Mouse (Mus musculus) adrenal gland, postnatal 36 days (tissue): ENCODE data around the gene Lonrf2. TPM values are rescaled to one million over a fixed set of nuclear protein-coding genes. Genes with fewer than 3 reads are reported as not detected.

Experiments used
- DNase-seq, 2 experiments: peaks; one replicate each; pipeline ENCODE4 v3.0.0; 2021; ENCODE audit warnings: mixed read lengths in 1 of 2
- long read RNA-seq, 2 experiments: library from polyadenylated mRNA; stranded (forward); transcript quantifications; one replicate each; pipeline ENCODE4 v2.0.0; 2021; ENCODE audit warnings: borderline sequencing depth in 2 of 2
- total RNA-seq, 2 experiments: library from RNA; stranded (reverse); gene quantifications; 2 replicates each; pipeline ENCODE4 v1.2.3; 2021

Lonrf2 gene
- 1 to 10 TPM; 4.7 to 5.1 TPM for total RNA-seq
- long read RNA-seq, experiment 1, partial matches to known transcripts = 0 of 2 reads
- long read RNA-seq, experiment 1, other reads (novel, unspliced or antisense) = 1 of 2 reads
- long read RNA-seq, experiment 2, full-length matches to known transcripts = 1 of 1 reads
- long read RNA-seq, experiment 2, partial matches to known transcripts = 0 of 1 reads
- long read RNA-seq, experiment 2, other reads (novel, unspliced or antisense) = 0 of 1 reads

DNA sequence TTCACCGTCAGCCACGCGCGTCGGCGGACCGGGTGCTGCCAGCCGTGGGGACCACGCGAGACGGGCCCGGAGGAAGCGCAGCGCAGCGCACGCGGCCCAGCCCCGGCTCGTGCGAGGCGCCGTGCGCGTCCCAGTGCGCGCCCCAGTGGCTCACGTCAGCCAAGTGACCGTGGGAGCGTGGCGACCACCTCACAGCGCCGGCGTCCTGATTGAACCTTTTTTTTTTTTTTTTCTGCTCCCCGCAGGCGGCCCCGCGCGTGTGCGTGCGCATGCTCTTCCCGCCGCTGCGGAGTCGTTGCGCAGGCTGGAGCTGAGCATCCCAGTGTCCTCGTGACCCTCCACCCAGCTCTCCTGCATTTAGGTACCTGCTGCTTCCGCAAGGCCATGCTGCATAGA lies at the start of gene Lonrf2:
Lonrf2 (minus strand) TSS at position 235 of the 396 bp plus-strand sequence.
- peak; percentile 10 to 28 for DNase-seq

DNA sequence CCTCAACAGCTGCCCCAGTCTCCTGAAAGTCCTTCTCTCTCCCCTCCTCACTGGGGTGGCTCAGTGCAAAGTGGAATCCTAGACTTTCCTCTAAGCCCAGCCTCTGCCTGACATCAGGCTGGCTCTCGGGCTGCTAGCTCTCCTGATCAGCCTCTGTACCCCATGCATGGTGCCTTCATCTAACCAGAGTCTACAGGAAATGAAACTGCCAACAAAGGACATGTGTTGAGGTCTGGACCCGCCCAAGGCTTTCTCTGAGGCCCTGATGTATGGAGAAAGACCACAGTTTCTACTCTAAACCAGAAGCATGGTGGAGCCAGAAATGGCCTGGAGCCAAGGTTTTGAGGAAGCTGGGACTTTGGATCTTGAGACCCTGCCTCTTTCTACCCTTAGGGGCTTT lies 49.4 kb upstream of the Lonrf2 start:
- DNase-seq = no peak

GRCm38 (mm10) chr1:38883766-38884165 lies 47.3 kb upstream of the Lonrf2 start:
- no peak for DNase-seq

GRCm38 (mm10) chr1:38882746-38883145 lies 46.2 kb upstream of the Lonrf2 start:
- DNase-seq = no peak

- peak; percentile 7 to 34 for DNase-seq
These were observed 44.9 kb upstream of the Lonrf2 start for GRCm38 (mm10) chr1:38881366-38881765.

GRCm38 (mm10) chr1:38876671-38877382 lies 40.3 kb upstream of the Lonrf2 start:
- no peak for DNase-seq

GRCm38 (mm10) chr1:38873911-38874310 lies 37.4 kb upstream of the Lonrf2 start:
- DNase-seq = no peak

- DNase-seq = no peak
These were observed 35.3 kb upstream of the Lonrf2 start for GRCm38 (mm10) chr1:38871834-38872233.

DNA sequence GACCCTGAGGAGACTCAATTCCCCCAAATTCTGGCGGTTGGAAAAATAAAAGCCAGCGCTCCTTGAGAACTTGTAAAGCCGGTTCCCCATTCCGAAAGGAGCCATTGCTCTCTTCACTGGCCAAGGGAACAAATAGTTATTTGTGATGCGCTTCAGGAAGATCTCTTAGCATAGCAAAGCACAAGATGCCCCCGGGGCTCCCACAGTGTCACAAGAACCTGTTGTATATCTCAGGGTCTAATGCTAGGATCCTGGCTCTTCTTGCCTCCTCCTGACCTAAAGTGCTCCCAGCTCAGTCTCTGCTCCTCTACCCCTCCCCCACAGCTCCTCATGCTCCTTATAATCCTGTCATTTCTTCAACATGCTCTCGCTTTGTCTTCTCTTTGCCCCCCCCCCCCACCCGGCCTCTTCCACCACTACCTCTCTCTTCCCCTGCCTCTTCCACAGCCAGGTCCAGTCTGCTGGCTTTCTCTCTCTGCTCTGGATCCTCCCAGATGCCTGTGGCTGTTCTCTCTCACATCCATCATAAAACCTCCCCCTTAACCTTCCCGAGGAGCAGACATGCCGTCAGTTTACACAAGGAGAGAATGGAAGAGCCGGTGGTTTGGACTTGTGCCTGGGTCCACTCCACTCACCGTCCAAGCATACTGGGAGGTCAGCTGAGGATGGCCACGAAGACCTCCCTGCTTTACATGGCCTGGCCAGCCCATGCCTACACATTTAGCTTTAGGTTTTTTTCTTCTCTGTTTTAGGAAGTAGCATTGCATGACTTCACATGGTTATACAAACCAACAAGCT lies 33.1 kb upstream of the Lonrf2 start:
- DNase-seq = no peak

GRCm38 (mm10) chr1:38866242-38866641 lies 29.7 kb upstream of the Lonrf2 start:
- DNase-seq = no peak

DNA sequence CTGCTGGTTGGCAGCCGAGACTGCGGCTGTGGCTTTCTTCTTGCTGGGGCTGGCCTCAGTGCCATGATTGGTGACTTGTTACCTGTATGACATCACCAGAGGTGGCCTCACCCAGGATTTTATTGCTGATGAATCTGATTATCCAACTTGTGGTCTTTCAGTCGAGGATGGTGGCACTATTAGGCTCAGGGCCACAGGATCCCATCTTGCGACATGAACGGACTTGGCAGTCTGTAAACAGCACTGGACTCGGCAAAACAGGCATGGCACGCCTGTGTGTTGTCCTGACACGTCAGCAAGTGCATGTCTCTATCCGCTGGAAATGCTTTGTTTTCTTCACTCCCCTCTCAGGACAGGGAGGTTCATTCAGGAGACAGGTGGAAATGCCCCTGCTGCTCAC lies 27.8 kb upstream of the Lonrf2 start:
- no peak for DNase-seq

- DNase-seq = peak; percentile 47 to 62
These were observed 25.7 kb upstream of the Lonrf2 start for GRCm38 (mm10) chr1:38862213-38862612.

DNA sequence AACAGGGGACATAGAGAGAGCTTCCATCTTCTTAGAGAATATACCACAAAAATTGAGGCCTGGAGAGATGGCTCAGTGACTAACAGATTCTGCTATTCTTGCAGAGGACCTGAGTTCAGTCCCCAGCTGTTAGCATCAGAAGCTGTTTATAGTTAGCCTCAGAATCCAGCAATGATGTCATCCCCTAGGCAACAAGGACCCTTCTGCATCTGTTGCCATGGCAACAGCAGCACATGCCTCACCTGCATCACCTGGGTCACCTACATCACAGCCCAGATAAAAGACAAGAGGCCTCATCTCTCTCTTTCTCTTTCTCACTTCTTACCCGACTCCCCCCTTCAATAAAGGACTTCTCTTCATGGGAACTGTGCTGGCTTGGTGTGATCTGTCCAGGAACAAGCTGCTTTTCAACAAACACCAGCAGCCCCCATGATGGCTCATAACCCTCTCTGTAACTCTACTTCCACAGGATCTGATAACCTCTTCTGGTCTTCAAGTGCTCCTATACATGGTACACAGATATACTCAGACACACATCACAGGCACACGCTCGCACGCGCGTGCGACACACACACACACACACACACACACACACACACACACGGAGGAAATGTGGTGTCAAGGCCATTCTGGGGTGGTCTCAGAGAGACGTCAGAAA lies 24.5 kb upstream of the Lonrf2 start:
- no peak for DNase-seq

DNA sequence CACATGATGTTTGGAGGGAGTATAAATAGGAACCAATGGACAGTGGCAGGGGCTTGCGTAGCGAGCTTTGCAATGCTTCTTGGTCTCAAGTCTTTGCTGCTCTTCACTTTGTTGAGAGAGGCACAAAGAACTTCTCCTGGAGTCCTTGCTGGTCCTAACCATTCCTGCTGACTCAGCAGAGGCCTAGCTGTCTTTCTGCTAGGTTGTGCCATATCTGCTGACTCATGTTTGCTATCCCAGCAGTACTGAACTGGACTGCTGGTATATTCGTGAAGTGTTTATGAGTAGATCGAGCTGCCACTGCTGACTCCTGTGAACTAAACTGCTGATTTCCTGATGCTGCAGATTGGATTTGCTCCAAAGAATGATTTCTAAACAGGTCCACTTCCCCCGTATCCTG lies 23.7 kb upstream of the Lonrf2 start:
- DNase-seq = peak in 1 of 2 experiments; percentile 24

DNA sequence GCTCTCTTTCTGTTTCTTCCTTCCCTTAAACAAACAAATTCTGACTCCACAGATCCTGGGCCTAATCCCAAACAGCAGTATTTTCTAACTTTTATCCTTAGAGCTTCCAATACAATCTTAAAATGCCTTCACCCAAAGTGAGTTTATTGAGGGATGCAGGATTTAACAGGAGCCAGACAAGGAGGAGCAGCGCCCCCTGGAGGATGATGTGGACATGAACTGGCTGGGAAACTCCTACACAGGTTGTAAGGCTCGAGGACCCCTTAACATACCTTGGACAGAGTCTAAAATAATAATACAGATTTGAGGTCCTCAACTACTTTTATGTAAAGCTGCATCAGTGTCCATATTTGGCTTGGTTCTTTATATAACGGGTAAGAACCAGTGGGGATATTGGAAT lies 19.7 kb upstream of the Lonrf2 start:
- DNase-seq = peak; percentile 55 to 69

DNA sequence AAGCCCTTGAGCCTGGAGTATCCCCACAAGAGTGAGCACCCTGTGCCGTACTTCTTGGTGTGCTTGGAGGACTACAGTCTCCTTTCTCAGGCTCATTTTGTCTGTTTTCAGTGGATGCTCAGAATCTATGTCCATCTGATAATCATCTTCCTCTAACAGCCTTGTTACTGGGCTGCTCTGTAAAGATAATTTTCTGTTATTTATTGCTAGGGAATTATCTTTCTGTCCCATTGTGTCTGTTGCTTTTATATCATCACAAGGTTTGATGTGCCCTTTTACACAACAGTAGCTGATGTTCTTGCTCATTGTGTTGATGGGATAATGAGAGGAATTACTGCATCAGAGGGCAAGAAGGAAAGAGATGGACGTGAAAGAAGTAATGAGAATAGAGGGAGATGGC lies 15.7 kb upstream of the Lonrf2 start:
- DNase-seq = no peak

- no peak for DNase-seq
These were observed 14.1 kb upstream of the Lonrf2 start for GRCm38 (mm10) chr1:38850650-38851049.

DNA sequence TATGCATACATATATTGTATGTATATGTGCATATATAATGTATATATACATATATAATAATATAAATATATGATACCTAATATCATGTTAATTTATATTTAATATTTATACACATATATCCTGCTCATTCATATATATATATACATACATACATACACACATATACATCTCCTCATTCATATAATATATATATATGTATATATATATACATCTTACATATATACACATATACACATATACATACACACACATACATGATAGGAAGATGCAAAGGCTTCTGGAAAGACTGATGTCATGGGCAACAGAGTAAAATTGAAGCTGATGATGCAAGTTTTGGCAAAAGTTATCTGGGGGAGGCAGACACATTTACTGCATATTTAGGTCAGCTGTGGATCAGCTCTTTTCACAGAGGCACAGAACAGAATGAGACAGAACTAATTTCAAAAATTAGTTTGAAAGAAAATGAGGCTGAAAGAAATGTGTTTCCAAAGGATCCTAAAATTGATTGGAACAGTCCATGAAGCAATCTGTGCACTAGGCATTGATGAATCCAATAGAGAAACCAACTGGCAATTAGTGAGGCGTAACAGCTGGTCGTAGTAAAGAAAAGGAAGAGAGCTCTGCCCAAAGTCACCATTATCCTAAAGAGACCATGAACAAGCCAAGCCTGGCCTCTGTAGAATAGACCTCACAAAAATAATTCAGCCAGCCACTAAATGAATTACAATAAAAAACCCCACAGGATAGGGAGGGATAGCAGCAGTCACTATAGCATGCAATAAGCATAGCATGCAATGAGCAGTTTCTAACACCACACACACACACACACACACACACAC lies 12.2 kb upstream of the Lonrf2 start:
- DNase-seq = no peak

DNA sequence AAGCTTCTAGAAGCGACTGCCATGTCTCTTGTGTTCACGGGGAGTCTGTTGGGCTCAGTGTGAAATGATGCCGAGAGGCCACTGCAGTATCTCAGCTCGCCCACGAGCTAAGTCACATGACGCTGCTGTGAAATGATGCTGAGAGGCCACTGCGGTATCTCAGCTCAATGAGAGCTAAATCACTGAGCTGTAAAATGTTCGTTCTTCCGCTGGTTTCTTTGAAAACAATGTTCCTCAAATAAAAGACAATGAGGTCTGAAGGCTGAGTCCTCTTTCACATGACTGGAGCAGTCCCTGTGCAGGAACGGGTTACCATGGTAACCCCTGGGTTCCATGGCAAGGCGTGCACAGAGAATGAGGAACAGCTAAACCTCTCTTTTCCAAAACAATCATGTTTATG lies 11.5 kb upstream of the Lonrf2 start:
- DNase-seq = no peak

DNA sequence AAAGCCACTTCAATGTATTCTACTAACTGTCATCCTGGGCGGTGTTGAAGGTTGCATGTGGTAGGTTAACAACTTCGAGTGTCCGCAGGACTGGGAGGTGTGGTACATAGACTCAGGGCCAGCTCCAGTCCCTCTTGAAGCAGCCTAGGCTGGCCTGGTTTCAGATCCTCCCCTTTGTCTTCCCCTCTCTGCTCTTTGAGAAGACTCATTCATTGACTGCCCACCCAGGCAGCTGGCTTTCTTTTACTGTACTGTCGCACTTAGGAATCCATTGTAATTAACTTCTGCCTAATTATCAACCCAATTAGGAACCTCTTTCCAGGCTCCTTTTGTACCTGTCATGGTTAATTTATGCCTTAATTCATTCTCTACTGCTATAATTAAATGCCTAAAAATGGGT lies 6.8 kb upstream of the Lonrf2 start:
- DNase-seq = no peak

DNA sequence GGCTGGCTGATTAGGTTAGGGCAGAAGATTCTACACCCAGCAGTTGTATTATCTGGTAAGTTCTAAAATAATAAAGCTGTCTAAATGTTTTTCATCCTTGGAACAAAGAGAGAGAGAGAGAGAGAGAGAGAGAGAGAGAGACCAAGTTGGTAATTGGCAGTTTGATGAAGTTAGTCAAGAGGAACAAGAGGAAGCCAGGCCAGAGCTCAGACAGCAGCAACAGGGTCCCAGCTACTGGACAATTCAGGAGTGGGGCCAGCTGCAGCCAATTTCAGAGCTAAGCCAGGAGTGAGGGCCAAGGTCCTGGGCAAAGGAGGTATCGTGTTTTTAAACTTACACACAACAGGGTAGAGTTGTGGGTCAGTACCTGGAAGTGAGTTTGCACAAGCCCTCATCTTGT lies 6.3 kb upstream of the Lonrf2 start:
- DNase-seq = no peak

- DNase-seq = no peak
These were observed 3.4 kb upstream of the Lonrf2 start for GRCm38 (mm10) chr1:38839944-38840343.
